Mouse (Mus musculus) adrenal gland, postnatal 36 days (tissue): ENCODE data around the gene Phf5a. TPM values are rescaled to one million over a fixed set of nuclear protein-coding genes. Genes with fewer than 3 reads are reported as not detected.
A peak's percentile ranks its signal among the peaks of the same experiment; 100 is the strongest.

Source experiments
- DNase-seq, 2 experiments: peaks; one replicate each; pipeline ENCODE4 v3.0.0; 2021; ENCODE audit warnings: mixed read lengths in 1 of 2
- total RNA-seq, 2 experiments: library from RNA; stranded (reverse); gene quantifications; 2 replicates each; pipeline ENCODE4 v1.2.3; 2021

Gene Phf5a
- total RNA-seq, 2 experiments from 2014 or later = 57.8 to 59.2 TPM

DNA sequence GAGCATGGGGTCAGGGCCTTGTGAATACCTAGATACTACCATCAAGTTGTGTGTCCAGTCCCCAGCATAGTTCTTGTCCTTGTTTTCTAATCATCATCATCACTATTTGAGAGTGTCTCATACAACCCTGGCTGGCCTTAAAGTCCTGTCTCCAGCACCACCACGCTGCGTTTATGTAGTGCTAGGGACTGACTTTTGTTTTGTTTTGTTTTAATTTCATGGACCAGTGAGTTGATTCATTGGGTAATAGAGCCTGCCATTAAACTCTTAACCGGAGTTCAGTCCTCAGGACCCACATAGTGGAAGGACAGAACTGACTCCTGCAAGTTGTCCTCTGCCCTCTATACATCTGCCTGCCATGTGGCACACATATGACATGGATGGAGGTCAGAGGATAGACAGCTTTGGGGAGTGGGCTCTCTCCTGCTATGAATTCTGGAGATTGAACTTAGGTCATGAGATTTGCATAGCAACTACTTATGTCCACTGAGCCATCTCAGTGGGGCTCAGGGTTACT, 13.8 kb upstream of the Phf5a start:
- no peak for DNase-seq

DNA sequence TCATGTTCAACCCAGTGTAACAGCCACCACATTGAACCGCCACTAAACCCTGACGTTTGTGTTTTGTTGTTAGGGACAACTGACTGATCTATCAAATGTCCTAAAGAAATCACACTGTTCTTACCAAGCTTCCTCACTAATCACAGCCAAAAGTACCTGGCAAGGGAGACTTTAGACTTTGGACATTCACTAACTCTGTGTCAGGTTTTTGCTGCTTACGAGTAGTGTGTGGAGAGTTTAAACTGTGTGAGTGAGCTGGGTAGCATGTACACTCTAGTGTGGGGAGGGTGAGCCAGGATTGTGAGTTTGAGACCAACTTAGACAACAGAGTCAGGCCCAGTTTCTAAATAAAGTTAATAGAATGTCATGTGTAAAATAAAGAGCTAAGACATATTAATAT, 10.6 kb upstream of the Phf5a start:
- no peak for DNase-seq

DNA sequence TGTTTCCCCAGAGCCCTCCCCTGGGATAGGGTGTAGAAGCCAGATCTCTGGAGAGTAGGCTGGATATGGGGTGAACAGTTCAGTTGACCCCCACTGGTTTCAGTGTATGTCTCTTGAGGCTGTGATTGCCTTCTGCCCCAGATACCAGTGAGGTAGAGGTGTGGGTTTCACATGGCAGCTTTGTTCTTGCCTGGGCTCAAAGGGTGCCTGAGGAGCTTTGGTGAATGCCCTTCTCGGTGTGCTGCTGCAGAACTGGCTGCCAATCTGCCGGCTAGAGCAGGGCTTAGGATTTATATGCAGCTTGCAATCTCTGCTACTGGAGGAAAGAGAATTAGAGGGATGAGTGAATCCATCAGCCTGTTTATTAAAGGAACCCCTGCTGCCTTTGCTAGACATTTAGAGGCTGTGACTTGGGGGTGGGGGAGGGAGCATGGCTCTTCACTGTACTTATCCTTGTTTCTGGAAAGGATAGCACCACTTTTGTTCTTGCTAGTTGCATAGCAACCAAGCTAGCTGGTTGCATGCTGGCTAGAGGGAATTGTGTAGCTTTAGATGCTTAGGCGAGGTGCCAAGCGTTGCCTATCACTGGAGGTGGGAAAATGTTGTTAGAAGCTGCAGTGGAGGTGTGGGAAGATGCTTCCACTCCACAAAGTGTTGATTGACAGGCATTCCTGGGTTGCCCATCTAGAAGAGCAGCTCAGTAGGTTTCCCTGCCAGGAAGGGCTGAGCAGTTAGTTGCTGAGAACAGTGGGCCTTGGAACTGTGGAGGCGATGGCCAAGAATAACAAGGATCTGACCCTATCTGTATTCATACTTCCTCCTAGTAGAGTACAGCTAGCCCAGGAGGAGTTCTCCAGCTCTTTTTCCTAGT, 8.1 kb upstream of the Phf5a start:
- DNase-seq = peak in 1 of 2 experiments; percentile 42

DNA sequence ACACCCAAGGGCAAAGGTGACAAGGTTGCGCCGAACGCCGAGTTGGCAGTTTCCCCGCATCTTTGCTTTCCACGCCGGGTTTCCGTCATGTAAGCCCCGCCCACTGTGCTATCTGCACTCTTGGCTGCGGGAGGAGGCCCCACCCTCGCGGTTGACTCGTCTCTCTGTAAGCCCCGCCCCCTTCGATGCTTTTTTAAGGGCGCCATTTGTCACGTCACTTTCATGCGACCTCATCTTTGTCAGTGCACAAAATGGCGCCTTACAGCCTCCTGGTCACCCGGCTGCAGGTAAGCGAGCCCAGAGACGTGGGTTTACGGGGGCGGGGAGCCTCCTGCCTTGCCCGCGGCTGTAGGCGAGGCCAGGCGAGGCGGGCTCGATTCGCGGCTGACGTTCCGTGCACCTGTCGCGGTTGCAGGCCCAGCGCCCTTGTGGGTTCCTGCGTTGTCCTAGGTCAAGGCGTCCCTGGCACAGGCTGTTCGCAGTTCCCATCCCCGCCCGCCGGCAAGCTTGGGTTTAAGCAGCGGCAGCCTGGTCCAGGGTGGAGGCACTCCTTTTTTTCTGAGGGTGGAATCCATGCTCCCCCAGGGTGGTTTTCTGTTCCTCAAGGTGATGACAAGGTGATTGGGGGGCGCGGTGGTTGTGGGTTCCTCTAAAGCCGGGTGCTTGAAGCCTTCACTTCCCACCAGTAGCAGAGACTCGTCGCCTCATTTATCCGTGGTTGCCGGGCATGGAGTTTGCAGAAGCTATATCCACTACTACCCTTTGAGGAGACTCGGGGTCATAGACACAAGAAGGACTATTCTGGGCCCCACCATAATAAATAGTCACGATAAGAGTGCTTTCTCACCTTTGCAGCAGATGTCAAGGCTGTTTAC, 788 bp upstream of the Phf5a start, which contains the start of gene Aco2:
Aco2 (plus strand) TSS at position 48 of the 875 bp plus-strand sequence.
- peak; percentile 98 for DNase-seq

DNA sequence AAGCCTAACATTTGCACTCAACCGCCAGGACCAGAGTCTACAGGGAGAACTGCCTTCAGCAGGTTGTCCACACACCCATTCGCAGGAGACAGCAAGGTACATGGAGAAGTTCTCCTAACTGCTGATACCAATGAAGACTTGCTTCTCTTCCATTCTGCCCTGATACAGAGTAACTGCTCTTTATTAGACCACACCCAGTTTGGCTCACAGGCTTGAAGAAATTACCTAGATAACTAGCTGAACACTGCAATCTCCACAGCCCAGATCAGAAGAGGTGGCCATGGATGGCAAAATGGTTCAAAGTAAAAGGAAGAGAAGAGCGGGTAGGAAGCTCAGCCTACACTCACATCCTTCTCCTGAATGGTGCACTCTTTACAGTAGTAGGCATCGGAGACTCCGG, 1.7 kb downstream of the Phf5a start:
- no peak for DNase-seq

DNA sequence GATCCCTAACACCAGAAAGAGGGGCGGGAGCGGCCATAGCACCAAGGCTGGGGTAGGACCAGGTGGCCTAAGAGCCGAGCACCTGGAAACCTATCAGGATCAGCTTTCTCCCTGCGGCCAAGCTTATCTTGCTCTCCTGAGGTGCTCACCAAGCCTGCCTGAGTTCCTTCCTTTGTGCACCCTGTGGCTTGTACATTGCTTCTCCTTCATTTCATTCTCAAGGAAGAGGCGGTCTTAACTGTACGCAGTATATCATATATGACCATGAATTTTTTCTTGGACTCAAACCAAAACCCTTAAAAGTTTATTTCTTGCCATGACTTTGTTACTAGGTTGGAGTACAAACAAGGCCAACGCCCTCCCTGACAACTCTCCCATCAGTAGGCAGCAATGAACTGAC, 7.5 kb downstream of the Phf5a start:
- DNase-seq = no peak

DNA sequence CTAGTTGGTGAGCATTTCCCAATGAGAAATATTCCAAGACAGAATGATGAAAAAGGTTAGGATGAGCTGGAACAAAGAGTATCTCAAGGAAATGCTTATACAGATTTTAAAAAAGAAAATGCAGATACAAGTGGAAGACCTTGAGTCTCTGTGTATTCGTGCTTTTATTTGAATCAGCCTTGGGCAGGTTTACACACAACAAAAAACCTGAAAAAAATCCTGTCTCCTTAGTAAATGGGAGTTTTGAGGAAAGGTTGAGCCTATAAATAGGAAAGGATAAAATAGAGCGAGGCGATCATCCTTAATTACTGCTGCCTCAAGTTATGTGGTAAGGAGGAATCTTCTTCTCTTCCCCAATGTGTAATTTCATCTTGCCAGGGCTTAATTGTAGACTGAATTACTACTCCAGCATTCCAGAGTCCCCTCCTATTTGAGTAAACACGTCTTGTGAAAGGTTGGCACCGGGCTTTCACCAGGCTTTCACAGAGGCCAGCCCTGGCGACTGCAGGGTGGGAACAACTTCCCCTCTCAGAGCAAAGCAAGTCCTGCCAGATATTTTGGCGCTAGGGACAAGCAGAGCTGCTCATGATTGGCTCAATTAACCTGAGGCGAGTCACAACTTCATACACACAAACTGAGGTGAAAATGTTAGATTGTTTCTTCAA, 11.1 kb downstream of the Phf5a start:
- DNase-seq = peak in 1 of 2 experiments; percentile 54

DNA sequence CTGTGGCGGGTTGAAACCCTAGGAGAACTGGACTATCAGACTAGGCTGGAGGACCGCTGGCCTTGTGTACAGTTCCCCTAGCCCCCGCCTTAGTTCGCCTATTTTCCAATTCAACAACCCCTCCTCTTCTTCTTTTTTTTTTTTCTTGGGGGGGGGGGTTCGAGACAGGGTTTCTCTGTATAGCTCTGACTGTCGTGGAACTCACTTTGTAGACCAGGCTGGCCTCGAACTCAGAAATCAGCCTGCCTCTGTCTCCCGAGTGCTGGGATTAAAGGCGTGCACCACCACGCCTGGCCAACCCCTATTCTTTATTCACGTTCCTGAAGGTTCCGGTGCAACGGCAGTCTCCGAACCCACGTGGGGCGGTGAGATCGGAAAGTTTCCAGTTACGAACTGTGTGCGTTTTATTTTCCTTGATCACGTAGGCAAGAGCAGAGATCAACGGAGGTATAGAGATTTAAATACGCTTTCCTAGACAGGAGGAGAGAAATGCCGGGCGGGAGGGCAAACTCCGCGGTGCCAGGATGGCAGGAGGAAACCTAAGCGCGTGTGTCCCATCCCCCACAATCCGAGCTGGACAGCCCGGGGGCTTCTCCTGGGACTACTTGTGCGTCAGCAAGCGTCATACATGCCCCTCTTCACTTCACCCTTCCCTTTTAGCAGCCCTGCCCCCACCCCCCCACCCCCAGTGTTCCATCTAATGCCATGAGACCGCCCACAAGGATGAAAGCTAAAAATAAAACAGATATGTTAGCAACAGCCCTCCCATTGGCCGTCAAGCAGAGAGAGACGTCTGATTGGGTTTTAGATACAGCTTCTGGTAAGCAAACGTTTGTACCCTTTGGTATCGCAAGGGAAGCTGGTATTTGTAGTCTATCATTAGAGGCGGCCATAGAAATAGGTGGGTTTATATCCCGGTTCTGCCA, 12.1 kb downstream of the Phf5a start:
- DNase-seq = peak; percentile 77 to 82

DNA sequence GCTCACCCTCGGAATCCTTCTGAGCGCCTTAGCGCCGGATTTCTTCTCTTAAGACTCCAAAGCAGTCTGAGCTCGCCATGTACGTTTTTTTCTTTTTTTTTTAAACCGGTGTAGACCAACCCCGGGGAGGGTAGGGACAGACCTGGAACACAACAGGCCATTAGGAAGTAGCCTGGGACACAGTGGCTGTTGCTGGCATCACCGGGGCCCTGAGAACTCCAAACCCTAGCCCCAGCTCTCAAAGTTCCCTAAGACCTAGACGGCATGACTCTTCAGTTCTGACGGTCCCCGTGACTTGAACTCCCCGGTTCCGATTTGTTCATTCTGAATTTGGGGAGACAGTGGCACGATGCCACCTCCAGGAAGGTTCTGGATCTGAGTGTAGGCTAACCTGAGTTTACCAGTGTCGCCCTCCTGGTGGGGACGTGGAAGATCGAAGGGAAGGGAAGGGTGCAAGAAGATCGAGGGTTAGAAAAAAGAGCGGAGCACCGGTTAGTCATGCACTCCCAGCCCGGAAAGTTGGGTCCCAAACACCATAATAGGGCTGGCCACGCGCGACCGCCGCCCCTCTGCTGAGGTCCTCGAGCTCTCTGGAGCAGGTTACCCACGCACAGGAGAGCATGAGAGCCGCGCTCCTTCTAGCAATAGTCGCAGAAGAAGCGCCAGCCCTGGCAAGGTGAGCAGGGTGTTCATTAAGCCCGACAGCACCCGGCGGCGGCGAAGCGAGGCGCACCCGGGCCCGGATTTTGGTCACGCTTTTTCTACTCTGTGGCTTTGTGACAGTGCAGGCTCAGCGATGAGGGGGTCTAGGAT, 13.0 kb downstream of the Phf5a start, which contains the start of gene Tob2:
Tob2 (minus strand) TSS at position 280 of the 813 bp plus-strand sequence.
- peak; percentile 69 to 72 for DNase-seq

DNA sequence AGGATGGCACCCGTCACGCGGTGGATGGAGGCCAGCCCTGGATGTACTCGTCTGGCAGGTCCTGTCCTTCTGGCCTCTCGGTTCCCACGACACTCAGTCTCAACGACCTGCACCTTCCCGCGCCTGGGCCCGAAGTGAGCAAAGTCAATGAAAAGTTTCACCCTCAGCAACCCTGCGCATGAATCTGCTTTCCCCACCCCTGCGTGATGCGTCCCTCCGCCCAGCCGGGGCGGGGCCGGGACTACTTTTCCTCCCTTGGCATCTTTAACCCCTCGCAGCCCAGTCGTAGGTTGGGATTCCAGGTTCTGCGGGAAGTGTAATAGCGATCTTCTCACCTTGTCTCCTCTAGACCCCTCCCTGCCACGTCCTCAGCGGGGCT, 13.6 kb downstream of the Phf5a start:
- peak; percentile 95 for DNase-seq

DNA sequence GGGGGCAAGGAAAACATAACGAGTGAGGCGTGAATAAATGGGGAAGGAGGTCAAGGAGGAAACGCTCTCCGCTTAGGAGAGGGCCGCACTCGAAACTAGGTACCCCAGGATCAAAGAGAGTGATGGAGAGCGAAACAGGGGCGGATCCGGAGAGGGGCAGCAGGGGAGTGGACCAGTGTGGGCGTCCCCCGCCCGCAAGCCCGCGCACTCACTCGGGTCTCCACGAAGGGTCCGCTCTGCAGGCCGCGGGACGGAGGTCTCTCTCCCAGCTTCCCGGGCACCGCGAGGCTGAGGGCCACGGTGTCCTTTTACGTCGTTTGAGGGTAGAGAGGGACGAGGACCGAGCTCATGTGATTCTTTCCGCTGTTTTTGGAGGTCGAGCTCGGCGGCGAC, 14.0 kb downstream of the Phf5a start:
- peak in 1 of 2 experiments; percentile 49 for DNase-seq

DNA sequence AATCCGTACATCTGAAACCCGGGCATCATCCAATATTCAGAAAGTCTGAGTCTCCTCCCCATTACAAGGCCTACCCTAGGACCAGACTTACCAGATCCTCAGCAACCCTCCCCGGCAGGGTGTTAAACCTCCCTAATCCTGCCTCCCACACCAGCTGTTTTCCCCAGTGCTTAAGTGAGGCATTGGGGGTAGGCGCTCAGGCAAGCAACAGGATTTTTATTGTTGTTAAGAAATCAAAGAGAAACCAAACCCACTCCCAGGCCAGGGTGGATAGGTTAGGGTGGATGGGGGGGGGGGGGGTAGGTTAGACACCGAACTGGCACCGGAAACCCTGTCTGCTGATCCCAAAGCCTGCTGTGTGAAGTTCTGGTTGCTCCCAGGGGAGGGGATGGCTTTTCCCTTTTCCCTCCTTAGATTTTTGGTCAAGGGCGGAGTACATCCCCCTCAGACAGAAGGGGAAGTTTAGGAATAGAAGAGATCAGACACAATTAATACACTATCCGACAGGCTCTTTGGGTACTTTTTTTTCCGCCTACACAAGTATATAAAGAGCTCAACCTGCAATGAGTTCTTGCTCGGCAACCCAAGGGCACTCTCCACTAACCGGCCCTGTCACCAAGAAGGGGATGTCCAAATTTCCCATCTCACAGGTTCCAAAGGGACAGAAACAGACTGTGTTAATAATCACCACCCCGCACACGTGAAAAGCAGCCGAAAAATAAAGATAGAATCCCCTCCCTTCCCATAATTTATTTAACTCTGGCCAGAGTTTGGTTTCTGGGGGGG, 14.6 kb downstream of the Phf5a start:
- no peak for DNase-seq

DNA sequence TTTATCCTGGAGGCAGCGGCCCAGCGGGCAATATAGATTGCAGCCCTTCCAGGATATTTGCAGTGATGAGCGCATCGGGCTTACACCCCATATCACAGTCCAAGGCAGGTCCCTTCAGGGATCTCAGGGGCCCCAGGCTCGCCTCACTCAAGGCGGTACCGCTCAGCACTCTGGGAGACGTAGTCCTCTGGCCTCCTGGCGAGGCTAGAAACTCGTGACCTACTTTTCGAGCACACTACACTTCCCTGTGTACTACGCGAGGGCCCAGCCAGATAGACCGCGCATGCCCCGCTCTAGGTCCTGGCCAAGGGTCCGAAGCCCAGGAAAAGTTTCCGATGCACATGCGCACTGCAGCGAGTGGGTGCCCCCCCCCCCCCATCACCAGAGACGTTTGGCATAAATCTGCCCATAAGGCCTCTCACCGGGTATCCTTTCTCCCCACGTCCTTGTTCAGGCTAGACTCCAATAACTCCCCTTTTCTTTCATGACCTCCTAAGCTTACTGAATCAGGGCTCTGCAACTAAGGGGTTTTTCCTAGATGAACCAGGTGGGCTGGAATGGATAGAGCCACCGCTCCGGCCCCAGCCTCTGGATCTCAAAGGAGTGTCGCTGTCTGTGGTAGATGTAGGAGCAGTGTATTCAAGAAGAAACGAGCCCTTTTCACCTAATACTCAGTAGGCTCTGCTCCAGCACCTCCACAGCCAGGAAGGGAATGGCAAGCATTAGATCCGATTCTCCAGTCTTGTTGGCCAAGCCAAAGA, 15.5 kb downstream of the Phf5a start:
- peak; percentile 92 for DNase-seq

DNA sequence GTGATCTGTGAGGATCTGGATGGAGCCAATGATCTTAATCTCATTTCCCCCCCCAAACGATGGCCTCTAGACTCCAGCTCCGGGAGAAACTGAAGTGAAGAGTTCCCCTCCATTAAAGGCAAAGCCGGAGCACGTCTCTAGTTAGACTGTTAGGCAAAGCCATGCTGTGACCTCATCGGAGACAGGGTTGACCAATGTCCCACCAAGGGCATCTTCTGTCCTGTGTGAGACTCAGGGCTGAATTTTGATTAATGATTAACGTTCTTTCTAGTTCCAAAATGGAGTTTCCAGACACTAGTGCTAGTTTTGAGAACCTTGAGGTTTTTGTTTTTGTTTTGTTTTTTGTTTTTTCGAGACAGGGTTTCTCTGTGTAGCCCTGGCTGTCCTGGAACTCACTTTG, 18.6 kb downstream of the Phf5a start:
- DNase-seq = peak; percentile 60 to 74

DNA sequence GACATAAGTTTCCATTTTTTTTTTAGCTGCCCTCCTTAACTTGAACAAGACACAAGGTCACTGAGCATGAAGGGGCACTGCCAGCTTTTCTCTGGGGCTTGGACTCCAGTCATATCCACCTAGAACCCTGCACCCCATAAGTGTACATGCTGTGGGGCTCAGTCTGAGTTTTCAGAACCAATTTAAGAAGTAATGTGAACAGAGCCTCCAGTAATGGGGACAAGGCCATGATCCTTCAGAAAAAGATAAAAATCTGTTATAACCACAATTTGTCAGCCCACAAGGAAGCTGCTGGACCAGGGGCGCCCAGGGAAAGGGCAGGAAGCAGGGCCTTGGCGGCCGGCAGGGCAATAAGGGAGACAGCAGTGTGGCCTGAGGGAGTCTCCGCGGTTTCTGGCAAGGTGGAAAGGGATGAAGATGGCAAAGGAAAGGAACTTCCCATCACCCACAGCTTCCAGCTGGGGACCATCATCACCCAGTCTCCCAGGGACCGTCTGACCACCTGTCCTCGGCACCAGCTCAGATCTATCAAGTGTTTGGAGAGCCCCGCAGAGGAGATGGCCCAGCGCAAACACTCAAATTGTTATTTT, 19.2 kb downstream of the Phf5a start:
- peak; percentile 61 to 67 for DNase-seq

DNA sequence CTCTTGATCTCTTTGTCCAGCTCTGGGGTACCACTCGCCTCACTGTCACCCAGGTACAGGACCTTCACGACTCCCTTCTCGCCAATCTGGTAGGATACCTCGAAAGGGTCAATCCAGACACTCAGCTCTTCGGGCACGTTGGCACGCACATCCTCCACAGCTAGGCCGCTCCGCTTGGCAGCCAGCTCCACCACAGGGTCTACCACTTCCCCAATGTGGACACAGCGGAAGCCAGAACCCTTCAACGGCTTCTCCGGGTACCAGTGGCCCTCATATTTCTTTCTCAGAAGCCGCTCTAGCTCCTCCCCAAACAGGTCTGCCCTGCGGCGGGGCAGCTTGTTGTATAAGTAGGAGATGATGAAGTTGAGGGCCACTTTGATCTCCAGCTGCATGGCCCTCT, 20.3 kb downstream of the Phf5a start:
- no peak for DNase-seq

DNA sequence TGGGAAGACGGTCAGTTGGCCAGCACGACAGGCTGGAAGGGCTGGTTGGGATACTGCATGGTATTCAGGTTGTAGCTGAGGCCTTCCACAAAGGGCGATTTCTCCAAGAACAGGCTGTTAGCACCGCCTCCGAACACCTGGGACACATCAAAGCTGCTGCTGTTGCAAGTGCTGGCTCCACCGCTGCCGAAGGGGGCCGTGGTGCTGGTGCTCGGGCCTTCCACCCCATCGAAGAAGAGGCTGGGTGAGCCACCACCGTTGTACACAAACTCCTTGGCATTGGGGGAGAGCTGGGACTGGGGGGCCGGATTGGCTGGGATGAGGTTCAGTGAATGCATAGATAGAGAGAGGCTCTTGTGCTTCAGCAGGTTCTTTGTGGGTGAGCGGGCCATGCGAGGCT, 21.0 kb downstream of the Phf5a start:
- no peak for DNase-seq

DNA sequence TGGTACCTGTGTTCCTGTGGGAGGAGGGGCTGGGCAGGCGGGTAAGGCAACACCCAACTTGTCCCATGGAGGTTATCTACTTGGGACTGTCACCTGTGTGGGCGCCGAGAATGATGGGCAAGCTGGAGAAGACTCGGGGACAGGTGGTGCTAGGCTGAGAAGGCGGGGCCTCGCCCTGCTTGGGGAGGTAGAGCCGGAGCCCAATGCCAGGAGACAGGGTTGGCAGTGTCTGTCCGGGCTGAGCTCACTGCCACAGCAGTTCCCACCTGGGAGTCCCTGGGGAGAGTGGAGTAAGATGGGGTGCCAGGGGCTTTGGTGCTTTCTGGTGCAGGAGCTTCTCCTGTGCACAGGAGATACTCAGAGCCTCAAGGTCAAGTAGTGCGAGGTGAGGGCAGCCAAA, 22.6 kb downstream of the Phf5a start:
- DNase-seq = no peak
